Mouse (Mus musculus): ENCODE measurements at regions not wholly inside any gene's neighbourhood (a gene's known extent, or its start where the extent isn't known, plus 50 kb on each side); places are given as distances from the start of the nearest gene placed in this dataset.

- 72% methylated on average over 7 of the region's 7 CpGs for WGBS
- Histone ChIP-seq H3K4me2 (replicated peaks) (no peak overlapping the region), H3K4me3 (no peak overlapping the region), H3K36me3 (no peaks in the 10 kb centered on the region), H3K4me1 (no peaks in the 10 kb centered on the region), H3K9me3 (no peaks in the 10 kb centered on the region), H3K9ac (no peak overlapping the region), H3K27me3 (no peaks in the 10 kb centered on the region), H3K27ac (no peak overlapping the region)
- ATAC-seq (ENCODE audit: low FRiP score, low read depth): no peak
These were observed 189.9 kb upstream of the Tmem72 start for GRCm38 (mm10) chr6:116906426-116907172.

GRCm38 (mm10) chr6:116910607-116911006 is 193.9 kb upstream of the Tmem72 start:
- Histone ChIP-seq H3K9me3 (no peaks in the 10 kb centered on the region), H3K4me2 (replicated peaks) (no peak overlapping the region), H3K36me3 (no peaks in the 10 kb centered on the region), H3K27ac (no peak overlapping the region), H3K27me3 (no peaks in the 10 kb centered on the region), H3K9ac (no peak overlapping the region), H3K4me1 (no peaks in the 10 kb centered on the region), H3K4me3 (no peak overlapping the region)
- 73% methylated on average over 7 of the region's 7 CpGs for WGBS
- ATAC-seq (ENCODE audit: low FRiP score, low read depth): no peak

- no peak overlapping the region for H3K4me3 ChIP-seq
- no peak overlapping the region for H3K27ac ChIP-seq
- no peaks in the 10 kb centered on the region for H3K9me3 ChIP-seq
- no peak for ATAC-seq (ENCODE audit: low FRiP score, low read depth)
- no peaks in the 10 kb centered on the region for H3K36me3 ChIP-seq
- H3K27me3 ChIP-seq: no peaks in the 10 kb centered on the region
- 73% methylated on average over 3 of the region's 3 CpGs for WGBS
- H3K4me2 ChIP-seq (replicated peaks): no peak overlapping the region
- H3K9ac ChIP-seq: no peak overlapping the region
- H3K4me1 ChIP-seq: no peaks in the 10 kb centered on the region
These were observed 195.4 kb upstream of the Tmem72 start for GRCm38 (mm10) chr6:116912161-116912560.

- 70% methylated on average over 1 of the region's 1 CpGs for WGBS
These were observed 197.4 kb upstream of the Tmem72 start for GRCm38 (mm10) chr6:116914073-116914472.

GRCm38 (mm10) chr6:116935024-116935423 is 218.3 kb upstream of the Tmem72 start:
- ATAC-seq (ENCODE audit: low FRiP score, low read depth): no peak
- Histone ChIP-seq H3K4me3 (no peak overlapping the region), H3K4me1 (no peaks in the 10 kb centered on the region), H3K9ac (no peak overlapping the region), H3K9me3 (no peaks in the 10 kb centered on the region), H3K27ac (no peak overlapping the region), H3K36me3 (no peaks in the 10 kb centered on the region), H3K4me2 (replicated peaks) (no peak overlapping the region), H3K27me3 (no peaks in the 10 kb centered on the region)
- WGBS: 77% methylated on average over 3 of the region's 3 CpGs

More at GRCm38 (mm10) chr6:116914073-116914472, 197.4 kb upstream of the Tmem72 start:
- no peak for ATAC-seq (ENCODE audit: low FRiP score, low read depth)
- H3K27me3 ChIP-seq: no peaks in the 10 kb centered on the region
- H3K4me1 ChIP-seq: no peaks in the 10 kb centered on the region
- H3K9me3 ChIP-seq: no peaks in the 10 kb centered on the region
- H3K27ac ChIP-seq: no peak overlapping the region
- H3K4me2 ChIP-seq (replicated peaks): no peak overlapping the region
- H3K9ac ChIP-seq: no peak overlapping the region
- H3K36me3 ChIP-seq: no peaks in the 10 kb centered on the region
- H3K4me3 ChIP-seq: no peak overlapping the region

- no peak for ATAC-seq (ENCODE audit: low FRiP score, low read depth)
- Histone ChIP-seq H3K4me2 (replicated peaks) (no peak overlapping the region), H3K9ac (no peak overlapping the region), H3K9me3 (no peaks in the 10 kb centered on the region), H3K4me1 (peaks cover 33% of the 10 kb centered on the region), H3K27ac (no peak overlapping the region), H3K27me3 (0 out of 2 replicates have a peak, but pooled peaks cover 3% of the 10 kb centered on the region), H3K4me3 (no peak overlapping the region), H3K36me3 (no peaks in the 10 kb centered on the region)
- 47% methylated on average over 9 of the region's 9 CpGs for WGBS
These were observed 224.9 kb upstream of the Tmem72 start for GRCm38 (mm10) chr6:116941576-116941975.

- no peak for ATAC-seq (ENCODE audit: low FRiP score, low read depth)
- H3K4me2 ChIP-seq (replicated peaks): no peak overlapping the region
- no peak overlapping the region for H3K9ac ChIP-seq
- 88% methylated on average over 8 of the region's 8 CpGs for WGBS
- no peak overlapping the region for H3K27ac ChIP-seq
- no peaks in the 10 kb centered on the region for H3K9me3 ChIP-seq
- no peak overlapping the region for H3K4me3 ChIP-seq
- 0 out of 2 replicates have a peak, but pooled peaks cover 3% of the 10 kb centered on the region for H3K27me3 ChIP-seq
- H3K4me1 ChIP-seq: peaks cover 40% of the 10 kb centered on the region
- no peaks in the 10 kb centered on the region for H3K36me3 ChIP-seq
These were observed 225.6 kb upstream of the Cxcl12 start for GRCm38 (mm10) chr6:116942696-116943095.

- peaks cover 38% of the 10 kb centered on the region for H3K4me1 ChIP-seq
- H3K27ac ChIP-seq: peak overlapping the region; percentile 61; the same call in 1 of the 2 replicates
- H3K36me3 ChIP-seq: no peaks in the 10 kb centered on the region
- WGBS: 7% methylated on average over 8 of the region's 8 CpGs
- ATAC-seq (ENCODE audit: low FRiP score, low read depth): peak; percentile 69
- H3K4me3 ChIP-seq: no peak overlapping the region
- no peak overlapping the region for H3K4me2 ChIP-seq (replicated peaks)
- H3K9ac ChIP-seq: no peak overlapping the region
- 0 out of 2 replicates have a peak, but pooled peaks cover 3% of the 10 kb centered on the region for H3K27me3 ChIP-seq
- no peaks in the 10 kb centered on the region for H3K9me3 ChIP-seq
These were observed 222.1 kb upstream of the Cxcl12 start for GRCm38 (mm10) chr6:116946083-116946732.

GRCm38 (mm10) chr6:116959611-116960010 is 208.7 kb upstream of the Cxcl12 start:
- Histone ChIP-seq H3K27ac (peak overlapping the region; percentile 44), H3K27me3 (no peaks in the 10 kb centered on the region), H3K4me2 (replicated peaks) (peak overlapping the region; percentile 57), H3K4me3 (no peak overlapping the region), H3K9ac (no peak overlapping the region), H3K9me3 (no peaks in the 10 kb centered on the region), H3K36me3 (no peaks in the 10 kb centered on the region), H3K4me1 (peaks cover 32% of the 10 kb centered on the region)
- peak; percentile 89 for ATAC-seq (ENCODE audit: low FRiP score, low read depth)
- 9% methylated on average over 13 of the region's 13 CpGs for WGBS

GRCm38 (mm10) chr6:116960641-116961040 is 207.7 kb upstream of the Cxcl12 start:
- H3K27ac ChIP-seq: no peak overlapping the region
- H3K36me3 ChIP-seq: no peaks in the 10 kb centered on the region
- H3K27me3 ChIP-seq: no peaks in the 10 kb centered on the region
- 27% methylated on average over 3 of the region's 3 CpGs for WGBS
- H3K4me1 ChIP-seq: peaks cover 32% of the 10 kb centered on the region
- H3K4me3 ChIP-seq: no peak overlapping the region
- H3K9me3 ChIP-seq: no peaks in the 10 kb centered on the region
- ATAC-seq (ENCODE audit: low FRiP score, low read depth): no peak
- H3K4me2 ChIP-seq (replicated peaks): no peak overlapping the region
- no peak overlapping the region for H3K9ac ChIP-seq

GRCm38 (mm10) chr6:116966436-116966835 is 201.9 kb upstream of the Cxcl12 start:
- WGBS: 27% methylated on average over 3 of the region's 3 CpGs
- no peak for ATAC-seq (ENCODE audit: low FRiP score, low read depth)
- H3K27me3 ChIP-seq: no peaks in the 10 kb centered on the region

GRCm38 (mm10) chr6:116969381-116969910 is 198.9 kb upstream of the Cxcl12 start:
- Histone ChIP-seq H3K27ac (no peak overlapping the region), H3K36me3 (no peaks in the 10 kb centered on the region), H3K4me1 (peaks cover 21% of the 10 kb centered on the region), H3K4me3 (no peak overlapping the region), H3K9me3 (no peaks in the 10 kb centered on the region), H3K4me2 (replicated peaks) (no peak overlapping the region), H3K27me3 (no peaks in the 10 kb centered on the region), H3K9ac (no peak overlapping the region)
- no peak for ATAC-seq (ENCODE audit: low FRiP score, low read depth)
- WGBS: 59% methylated on average over 9 of the region's 9 CpGs

More at GRCm38 (mm10) chr6:116966436-116966835, 201.9 kb upstream of the Cxcl12 start:
- H3K36me3 ChIP-seq: no peaks in the 10 kb centered on the region
- no peaks in the 10 kb centered on the region for H3K9me3 ChIP-seq
- H3K4me2 ChIP-seq (replicated peaks): no peak overlapping the region
- H3K9ac ChIP-seq: no peak overlapping the region
- peaks cover 34% of the 10 kb centered on the region for H3K4me1 ChIP-seq
- H3K27ac ChIP-seq: no peak overlapping the region
- no peak overlapping the region for H3K4me3 ChIP-seq

All from limb, embryonic 13.5 days (tissue).